Mouse (Mus musculus) heart, postnatal 0 days (tissue): ENCODE measurements at regions not wholly inside any gene's neighbourhood (a gene's known extent, or its start where the extent isn't known, plus 50 kb on each side); places are given as distances from the start of the nearest gene placed in this dataset.

Experiments
- ATAC-seq: fragments of 200-750 bp; cut with Nextera tagmentation; 2 replicates; pipeline ENCODE4 v1.8.0; 2017; ENCODE audit warnings: low read depth, moderate number of reproducible peaks, moderate library complexity; ENCODE audit not compliant: insufficient read depth
- DNase-seq: peaks from one replicate; pipeline ENCODE4 v3.0.0-alpha.2; 2016; ENCODE audit warnings: low spot score
- H3K27ac ChIP-seq: fragments of 300-500 bp; sonication (generic); 2 replicates; pipeline ENCODE4 v1.5.1; 2014; ENCODE audit warnings: low read depth, mild to moderate bottlenecking
- H3K27me3 ChIP-seq: fragments of 300-500 bp; sonication (generic); 2 replicates; pipeline ENCODE4 v1.6.1; 2014; ENCODE audit warnings: low read length, mixed read lengths; ENCODE audit not compliant: control insufficient read depth, insufficient read depth
- H3K36me3 ChIP-seq: fragments of 300-500 bp; sonication (generic); replicated peaks from 2 replicates; pipeline ENCODE4 v1.6.1; 2014; ENCODE audit warnings: low read length, mixed read lengths; ENCODE audit not compliant: control insufficient read depth, insufficient read depth
- H3K4me1 ChIP-seq: fragments of 300-500 bp; sonication (generic); 2 replicates; pipeline ENCODE4 v1.6.1; 2014; ENCODE audit warnings: antibody characterized with exemption; ENCODE audit not compliant: control insufficient read depth, insufficient read depth
- H3K4me2 ChIP-seq: fragments of 300-500 bp; sonication (generic); 2 replicates; pipeline ENCODE4 v1.6.1; 2014; ENCODE audit warnings: low read depth, mild to moderate bottlenecking, low read length, moderate library complexity
- H3K4me3 ChIP-seq: fragments of 300-500 bp; sonication (generic); 2 replicates; pipeline ENCODE4 v1.5.1; 2014; ENCODE audit warnings: low read depth, low read length
- H3K9ac ChIP-seq: fragments of 300-500 bp; sonication (generic); replicated peaks from 2 replicates; pipeline ENCODE4 v1.6.1; 2014; ENCODE audit warnings: low read depth, low read length, mixed read lengths
- H3K9me3 ChIP-seq: fragments of 300-500 bp; sonication (generic); replicated peaks from 2 replicates; pipeline ENCODE4 v1.6.1; 2016; ENCODE audit warnings: low read length; ENCODE audit not compliant: control insufficient read depth
- CTCF ChIP-seq: IDR thresholded peaks from 2 replicates; pipeline ENCODE4 v1.5.1; 2016; ENCODE audit warnings: antibody characterized with exemption, control low read depth, low read depth
- EP300 ChIP-seq: IDR thresholded peaks from 2 replicates; pipeline ENCODE4 v1.6.1; 2016; ENCODE audit warnings: antibody characterized with exemption, low read depth
- WGBS: fragments of 180-500 bp; shearing (Covaris S2); extraction: QIAGEN DNeasy Blood & Tissue Kit; methylation state at CpG from one replicate; pipeline ENCODE4 v1.1.7; 2014; 5-methylcytosine and 5-hydroxymethylcytosine counted together

DNA sequence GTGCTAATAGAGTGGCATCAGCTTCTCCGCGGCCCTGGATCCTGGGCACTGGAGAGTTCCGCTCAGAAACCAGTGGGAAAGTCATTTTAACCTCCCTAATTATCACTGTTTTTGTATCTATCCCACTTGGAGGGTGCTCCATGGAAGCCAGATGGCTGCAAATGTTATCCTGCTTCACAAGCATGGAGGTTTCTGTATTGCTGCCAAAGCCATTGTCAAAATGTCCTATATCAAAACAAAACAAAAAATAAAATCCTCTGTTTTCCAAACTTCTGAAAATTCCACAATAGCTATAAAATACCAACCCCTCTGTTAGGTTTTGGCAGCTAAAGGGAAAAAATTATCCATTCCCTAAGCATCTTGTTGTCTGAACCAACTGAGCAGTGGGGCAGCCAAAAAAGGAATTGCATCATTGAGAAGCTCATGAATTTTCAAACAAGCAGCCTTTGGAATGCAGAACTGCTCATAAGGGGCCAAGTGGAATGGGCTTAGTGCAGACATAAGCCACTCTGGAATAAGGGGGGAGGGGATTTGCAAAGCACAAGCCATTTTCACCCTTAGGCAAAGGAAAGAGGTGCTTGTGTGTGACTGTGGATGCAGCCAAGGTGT, 213.8 kb upstream of the Cwc22 start:
- Histone ChIP-seq H3K9ac (no peak overlapping the region), H3K27me3 (no peaks in the 10 kb centered on the region), H3K4me2 (no peak overlapping the region), H3K27ac (no peak overlapping the region), H3K4me1 (no peaks in the 10 kb centered on the region), H3K36me3 (no peaks in the 10 kb centered on the region), H3K4me3 (no peak overlapping the region), H3K9me3 (no peaks in the 10 kb centered on the region)
- no peak for DNase-seq
- TF ChIP-seq CTCF = no peak
- no peak for TF ChIP-seq EP300
- WGBS = 65% methylated on average over 3 of the region's 3 CpGs
- ATAC-seq = no peak

- DNase-seq = no peak
- 72% methylated on average over 3 of the region's 3 CpGs for WGBS
- no peak overlapping the region for H3K4me2 ChIP-seq
- H3K9me3 ChIP-seq = no peaks in the 10 kb centered on the region
- H3K4me1 ChIP-seq = no peaks in the 10 kb centered on the region
- H3K36me3 ChIP-seq = no peaks in the 10 kb centered on the region
- no peak for ATAC-seq
- no peak overlapping the region for H3K4me3 ChIP-seq
- no peak for TF ChIP-seq CTCF
- TF ChIP-seq EP300 = no peak
- H3K9ac ChIP-seq = no peak overlapping the region
- H3K27me3 ChIP-seq = no peaks in the 10 kb centered on the region
- H3K27ac ChIP-seq = no peak overlapping the region
Measured at GRCm38 (mm10) chr2:78110335-78110734, 164.2 kb upstream of the Cwc22 start.

DNA sequence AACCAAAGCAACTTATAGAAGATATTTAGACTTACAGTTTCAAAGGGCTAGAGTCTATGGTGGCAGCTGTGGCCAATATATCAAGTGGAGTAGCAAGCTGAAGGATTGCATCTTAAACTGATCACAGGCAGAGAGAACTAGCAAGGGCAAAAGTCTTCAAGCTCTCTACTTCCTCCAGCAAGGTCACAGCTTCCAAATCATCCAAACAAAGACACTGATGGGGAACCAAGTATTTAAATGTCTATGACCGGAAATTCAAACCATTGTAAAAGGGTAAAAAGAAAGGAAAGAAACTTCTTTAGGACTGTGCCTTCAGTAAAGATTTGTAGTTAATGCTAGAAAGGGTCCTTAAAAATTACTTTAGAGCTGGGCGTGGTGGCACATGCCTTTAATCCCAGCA, 149.4 kb upstream of the Cwc22 start:
- H3K4me3 ChIP-seq = no peak overlapping the region
- ATAC-seq (no peak), DNase-seq (no peak)
- TF ChIP-seq CTCF (no peak), EP300 (no peak)
- H3K4me1 ChIP-seq = no peaks in the 10 kb centered on the region
- H3K9me3 ChIP-seq = no peaks in the 10 kb centered on the region
- no peaks in the 10 kb centered on the region for H3K27me3 ChIP-seq
- H3K4me2 ChIP-seq = no peak overlapping the region
- no peak overlapping the region for H3K27ac ChIP-seq
- no peaks in the 10 kb centered on the region for H3K36me3 ChIP-seq
- H3K9ac ChIP-seq = no peak overlapping the region
- WGBS = 85% methylated on average over 2 of the region's 2 CpGs

- H3K4me1 ChIP-seq = no peaks in the 10 kb centered on the region
- no peak overlapping the region for H3K9ac ChIP-seq
- ATAC-seq (no peak), DNase-seq (no peak)
- no peak overlapping the region for H3K4me3 ChIP-seq
- no peaks in the 10 kb centered on the region for H3K36me3 ChIP-seq
- no peak overlapping the region for H3K4me2 ChIP-seq
- H3K9me3 ChIP-seq = no peaks in the 10 kb centered on the region
- TF ChIP-seq CTCF (no peak), EP300 (no peak)
- no peak overlapping the region for H3K27ac ChIP-seq
- H3K27me3 ChIP-seq = no peaks in the 10 kb centered on the region
Measured at GRCm38 (mm10) chr2:78094921-78095320, 148.7 kb upstream of the Cwc22 start.

GRCm38 (mm10) chr2:78064321-78065037, 118.3 kb upstream of the Cwc22 start:
- TF ChIP-seq EP300 = no peak
- no peak for TF ChIP-seq CTCF
- H3K9ac ChIP-seq = no peak overlapping the region
- no peaks in the 10 kb centered on the region for H3K9me3 ChIP-seq
- no peaks in the 10 kb centered on the region for H3K27me3 ChIP-seq
- WGBS = 71% methylated on average over 16 of the region's 16 CpGs
- H3K4me1 ChIP-seq = no peaks in the 10 kb centered on the region
- no peak overlapping the region for H3K4me2 ChIP-seq
- DNase-seq = no peak
- no peak for ATAC-seq
- H3K36me3 ChIP-seq = no peaks in the 10 kb centered on the region
- H3K4me3 ChIP-seq = no peak overlapping the region
- no peak overlapping the region for H3K27ac ChIP-seq
